In the genomic region with DNA sequence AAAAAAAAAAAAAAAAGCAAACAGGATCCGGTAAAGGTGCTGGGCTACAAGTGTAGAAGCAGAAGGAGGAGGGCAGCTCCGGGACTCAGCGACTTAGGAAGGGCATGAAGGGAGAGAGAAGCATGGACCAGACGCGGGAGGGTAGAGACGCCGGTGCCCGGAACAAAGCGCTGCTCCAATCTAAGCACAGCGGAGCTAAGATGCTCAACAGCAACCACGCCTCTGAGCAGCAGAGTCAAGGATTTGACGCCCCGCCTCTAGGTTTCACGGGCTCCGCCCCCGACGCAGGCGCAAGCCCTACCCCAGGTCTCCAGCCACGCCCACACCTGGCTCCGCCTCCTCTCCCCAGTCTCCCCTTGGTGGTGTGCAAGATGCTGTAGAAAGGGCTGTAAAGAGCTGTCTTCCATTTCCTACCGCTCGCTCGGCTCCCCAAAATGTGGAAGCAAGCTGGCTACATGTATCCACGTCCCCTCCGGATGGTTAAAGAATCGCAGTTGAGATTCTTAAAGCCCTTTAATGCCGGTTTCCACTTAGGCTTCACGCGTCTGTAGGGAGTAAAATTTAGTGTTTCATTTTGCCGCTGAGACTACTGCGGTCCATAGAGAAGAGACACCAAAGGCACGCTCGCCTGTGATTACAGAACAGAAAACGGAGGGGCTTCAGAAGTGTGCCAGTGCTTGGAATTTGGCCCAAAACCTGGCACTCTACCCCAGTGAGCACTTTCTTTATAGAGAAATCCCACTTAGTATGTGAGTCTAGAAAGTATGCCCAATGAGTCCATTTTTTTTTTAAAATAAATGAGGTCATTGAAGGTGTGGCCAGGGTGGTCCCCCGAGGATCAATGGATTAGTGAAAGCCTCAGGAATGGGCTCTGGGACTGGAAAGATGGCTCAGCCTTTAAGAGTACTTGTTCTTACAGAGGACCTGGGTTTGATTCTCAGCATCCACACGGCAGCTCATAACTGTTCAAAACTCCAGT, we compare ENCODE assay signal across 1 mouse cellular context.
TF ChIP-seq lines count a peak whose summit lies in the region.

TSS of gene Sarm1 (minus strand) at position 211 of the 979 bp plus-strand sequence.

TF ChIP-seq in MEL, 35 proteins besides CTCF, POLR2A, EP300 and RAD21 (continued from another document):
- no peak for TF ChIP-seq UBTF (IDR thresholded peaks at IDR 0.05; ENCODE audit: borderline replicate concordance, insufficient read depth, low read depth, low read length)
- no peak for TF ChIP-seq ELF1 (IDR thresholded peaks at IDR 0.05; ENCODE audit: low read depth, low read length)
- TF ChIP-seq USF2 (IDR thresholded peaks at IDR 0.05; ENCODE audit: borderline replicate concordance in 1 of 2, insufficient read depth in 1 of 2, low read depth in 1 of 2, low read length in 2 of 2), result no peak
- no peak for TF ChIP-seq CHD2 (IDR thresholded peaks at IDR 0.05; ENCODE audit: low read length)
- peak; percentile 63; the same call in 1 of the 2 replicates for TF ChIP-seq TCF12 (IDR thresholded peaks at IDR 0.05; ENCODE audit: low read depth, low read length)
- 0 out of 2 replicates have a peak, but pooled peaks have one; percentile 15 for TF ChIP-seq KAT2A (conservative IDR thresholded peaks at IDR 0.05; ENCODE audit: low read depth, low read length)
- no peak for TF ChIP-seq ZKSCAN1 (IDR thresholded peaks at IDR 0.05; ENCODE audit: low read depth, low read length)
- TF ChIP-seq ETS1 (IDR thresholded peaks at IDR 0.05; ENCODE audit: low read depth, low read length), result no peak; the same call in 1 of the 2 replicates
- TF ChIP-seq POLR2AphosphoS5 (IDR thresholded peaks at IDR 0.05; ENCODE audit: borderline replicate concordance, low read depth, low read length), result no peak
- TF ChIP-seq NELFE (IDR thresholded peaks at IDR 0.05; ENCODE audit: low read depth, low read length), result peak; percentile 88
- no peak for TF ChIP-seq MAFK (IDR thresholded peaks at IDR 0.05; ENCODE audit: borderline replicate concordance, low read depth, low read length)
- TF ChIP-seq MAX (IDR thresholded peaks at IDR 0.05; ENCODE audit: low read length), result peak; percentile 63
- no peak for TF ChIP-seq E2F4 (IDR thresholded peaks at IDR 0.05; ENCODE audit: borderline replicate concordance, low read depth, low read length)
- TF ChIP-seq JUND (IDR thresholded peaks at IDR 0.05; ENCODE audit: low read depth, low read length), result no peak
- TF ChIP-seq MAZ (IDR thresholded peaks at IDR 0.05; ENCODE audit: low read depth, low read length), result peak; percentile 31; the same call in 1 of the 2 replicates
- no peak for TF ChIP-seq MYC (IDR thresholded peaks at IDR 0.05; ENCODE audit: low read depth, low read length)
- peak; percentile 78 for TF ChIP-seq TBP (IDR thresholded peaks at IDR 0.05; ENCODE audit: low read depth, low read length)
- TF ChIP-seq GABPA (IDR thresholded peaks at IDR 0.05; ENCODE audit: low read depth, low read length), result no peak
- TF ChIP-seq ZC3H11A (IDR thresholded peaks at IDR 0.05; ENCODE audit: low read depth, low read length), result no peak
- TF ChIP-seq SMC3 (IDR thresholded peaks at IDR 0.05; ENCODE audit: low read depth, low read length), result no peak; the same call in 1 of the 2 replicates
